Mouse (Mus musculus) adrenal gland, postnatal 25 days (tissue): ENCODE results near the gene Ttll6. TPM values are rescaled to one million over a fixed set of nuclear protein-coding genes. Genes with fewer than 3 reads are reported as not detected.

Experiments
- DNase-seq: peaks from one replicate; pipeline ENCODE4 v3.0.0; 2021; ENCODE audit warnings: mixed read lengths
- total RNA-seq: library from RNA; stranded (reverse); gene quantifications from 2 replicates; pipeline ENCODE4 v1.2.3, GENCODE M21; 2021

The Ttll6 gene
- total RNA-seq, 1 experiment from 2014 or later: not detected

DNA sequence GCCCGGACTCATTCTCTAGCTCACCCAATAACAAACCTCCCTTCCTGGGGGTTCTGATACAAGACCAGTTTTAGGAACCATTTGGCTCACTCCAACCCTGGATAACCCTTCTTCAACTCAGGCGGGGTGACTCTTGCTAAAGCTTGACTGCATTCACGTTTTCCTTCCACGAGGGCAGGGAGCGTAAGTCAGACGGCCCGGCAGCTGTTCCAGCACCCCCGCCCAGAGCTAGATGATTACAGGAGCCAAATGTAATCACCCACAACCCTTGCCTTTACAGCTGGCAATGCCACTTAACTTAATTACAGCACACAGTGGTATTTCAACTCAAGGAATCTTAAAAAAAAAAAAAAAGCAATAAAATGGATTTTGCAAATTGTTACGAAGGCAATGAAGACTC lies 34.5 kb downstream of the Ttll6 start:
- DNase-seq: no peak

DNA sequence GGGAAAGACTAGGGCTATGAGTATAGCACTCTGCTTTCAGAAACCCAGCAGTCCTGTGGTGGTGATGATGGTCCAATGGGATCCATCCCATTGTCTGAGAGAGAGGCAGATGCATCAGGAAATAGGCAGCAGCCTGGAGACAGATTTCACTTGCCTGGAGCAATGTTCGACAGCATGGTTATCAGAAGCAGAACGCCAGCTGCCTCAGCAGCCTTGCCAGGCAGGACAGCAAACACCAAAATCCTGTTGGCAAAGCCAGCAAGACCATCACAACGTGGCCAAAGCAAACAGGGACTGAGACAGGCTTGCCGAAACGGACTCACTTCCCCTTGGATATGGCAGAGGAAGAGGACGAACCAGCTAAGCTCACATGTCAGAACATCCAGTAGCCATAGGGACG lies 35.4 kb downstream of the Ttll6 start:
- no peak for DNase-seq

DNA sequence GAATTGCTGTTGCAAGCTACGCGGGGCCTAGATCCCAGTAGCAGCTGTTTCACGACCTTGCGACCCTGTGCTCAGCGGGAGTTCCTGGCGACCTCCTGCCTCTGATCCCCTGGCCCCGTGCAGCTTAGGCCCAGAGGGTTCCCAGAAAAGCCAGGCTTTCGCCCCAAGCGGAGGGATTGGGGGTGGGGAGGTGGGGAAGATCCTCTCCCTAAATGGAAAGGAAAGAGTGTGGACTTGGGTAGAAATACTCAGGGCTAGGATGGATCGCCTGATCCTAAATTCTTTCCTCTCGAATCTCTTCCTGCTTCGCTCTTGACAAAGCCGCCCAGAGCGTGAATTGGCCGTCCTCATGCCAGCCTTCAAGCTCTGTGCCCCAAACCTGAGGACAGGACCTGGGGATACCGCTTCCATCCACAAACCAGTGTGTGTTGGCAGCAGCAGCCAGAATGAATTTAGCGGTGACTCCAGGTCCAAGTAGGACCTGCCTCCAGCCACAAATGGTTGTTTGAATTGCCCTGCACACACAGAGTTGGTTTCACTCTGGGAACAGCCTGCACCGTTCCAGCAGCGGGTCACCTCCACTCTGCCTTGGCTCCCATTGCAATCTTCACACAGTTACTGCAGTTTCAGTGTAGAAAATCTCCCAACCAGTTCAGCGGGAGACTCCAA lies 37.3 kb downstream of the Ttll6 start:
- DNase-seq: no peak

DNA sequence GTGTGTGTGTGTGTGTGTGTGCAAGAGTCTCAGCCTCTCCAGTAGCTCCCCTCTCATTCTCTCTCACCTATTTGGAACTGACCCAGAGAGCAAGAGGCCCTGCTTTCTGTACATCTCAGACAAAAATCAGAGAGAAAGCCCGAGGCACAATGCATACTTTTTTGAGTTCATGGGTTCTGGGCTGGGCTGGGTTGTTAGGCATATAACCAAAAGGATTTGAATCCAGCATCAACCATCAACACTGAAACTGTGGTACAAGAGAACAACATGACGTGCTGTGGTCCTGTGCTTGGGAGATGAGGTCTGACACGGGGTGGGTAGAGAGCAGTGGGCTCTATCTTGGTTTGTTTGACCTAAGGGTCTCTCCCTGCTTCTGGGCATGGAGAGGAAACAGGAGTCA lies 38.0 kb downstream of the Ttll6 start:
- DNase-seq: no peak

DNA sequence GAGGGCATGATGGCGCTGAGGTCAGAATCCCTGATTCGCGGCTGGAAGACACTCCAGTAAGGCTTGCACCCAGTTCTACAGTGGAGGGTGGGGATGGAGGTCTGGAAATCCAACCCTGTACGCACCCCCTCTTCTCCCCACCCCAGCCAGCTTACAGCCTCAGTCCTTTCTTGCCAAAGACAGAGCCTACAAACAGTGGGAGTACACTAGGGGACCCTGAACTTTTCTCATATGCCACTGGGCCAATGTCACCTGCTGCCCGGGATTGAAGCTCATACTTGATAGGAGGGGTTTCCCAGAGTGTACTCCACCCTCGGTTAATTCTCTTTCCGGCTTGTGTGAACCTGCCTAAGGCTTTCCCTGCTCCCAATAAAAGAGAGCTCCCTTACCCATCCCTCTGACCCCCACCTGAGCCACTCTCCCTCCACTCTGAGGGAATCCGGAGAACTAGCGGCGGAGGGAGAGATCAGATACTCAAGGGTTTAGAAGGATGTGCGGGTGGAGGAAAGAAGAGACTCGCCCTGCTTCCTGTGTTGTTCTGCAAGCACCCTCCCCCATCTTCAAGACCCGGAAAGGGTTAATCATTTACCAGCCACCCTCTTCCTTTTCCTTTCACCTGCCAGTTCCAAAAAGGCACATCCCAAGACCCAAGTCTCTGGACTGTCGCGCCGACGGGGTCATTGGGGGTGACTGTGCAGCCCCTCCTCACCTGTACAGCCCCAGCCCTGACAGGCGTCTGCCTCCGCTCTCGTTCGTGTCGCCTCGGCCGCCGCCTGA lies 39.1 kb downstream of the Ttll6 start:
- no peak for DNase-seq

DNA sequence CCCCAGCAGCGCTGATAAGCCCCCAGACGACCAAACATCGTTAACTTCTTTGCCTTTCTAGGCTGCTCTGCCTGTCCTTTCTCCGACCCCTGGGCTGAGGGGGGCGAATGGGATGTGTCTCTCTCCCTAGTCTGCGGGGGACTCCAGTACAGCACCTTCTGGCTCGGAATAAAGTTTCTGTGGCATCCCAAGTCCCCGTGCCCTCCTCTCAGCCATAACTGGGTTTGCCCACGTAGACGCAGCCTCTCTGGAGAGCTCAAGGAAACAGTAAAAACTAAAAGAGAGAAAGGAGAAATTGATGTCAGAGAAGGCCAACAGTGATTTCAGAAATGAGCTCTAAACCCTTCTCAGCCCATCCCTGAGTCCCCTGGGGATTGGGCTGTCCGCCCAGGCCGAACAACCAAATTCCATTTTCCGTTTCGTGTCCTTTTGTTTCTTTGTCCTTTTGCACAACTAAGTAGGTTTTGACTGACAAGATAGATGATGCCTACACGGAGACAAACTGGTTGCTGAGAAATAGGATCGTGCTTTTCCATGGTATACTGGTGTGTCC lies 39.8 kb downstream of the Ttll6 start:
- DNase-seq: no peak

DNA sequence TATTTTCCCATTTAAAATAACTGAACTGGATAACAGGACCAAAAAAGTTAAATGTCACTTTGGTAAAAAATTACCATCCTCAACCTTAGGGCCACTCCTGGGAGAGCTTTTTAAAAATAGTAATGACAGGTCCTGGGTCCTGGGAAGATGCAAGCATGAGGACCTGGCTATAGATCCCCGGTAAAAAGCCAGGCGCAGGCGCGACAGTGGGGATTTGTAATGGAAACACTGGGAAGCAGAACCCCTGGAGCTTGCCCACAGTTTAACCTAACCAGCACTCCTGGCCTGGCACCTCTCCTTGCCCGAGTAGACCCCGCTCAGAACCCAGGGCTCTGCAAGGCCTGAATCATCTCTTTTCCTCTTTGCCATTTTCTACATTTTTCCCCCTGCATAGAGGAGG lies 41.3 kb downstream of the Ttll6 start:
- no peak for DNase-seq

DNA sequence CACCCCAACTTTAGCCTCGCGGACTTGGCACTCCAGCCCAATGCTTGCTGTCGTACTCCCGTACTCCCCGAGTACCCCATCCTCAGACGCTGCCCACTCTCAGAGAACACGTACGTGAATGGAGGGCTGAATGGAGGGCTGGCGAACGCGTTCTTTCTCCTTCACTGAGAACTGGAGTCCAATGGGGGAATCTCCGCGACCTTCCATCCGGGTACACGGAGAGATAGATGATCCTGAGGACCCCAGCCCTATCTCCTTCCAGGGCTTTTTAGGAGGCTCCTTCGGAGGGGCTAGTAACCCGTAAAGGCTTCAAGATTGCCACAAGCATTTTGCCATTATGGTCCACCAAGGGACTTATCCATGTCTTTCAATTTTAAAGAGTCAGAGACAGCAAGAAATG lies 41.9 kb downstream of the Ttll6 start:
- no peak for DNase-seq

DNA sequence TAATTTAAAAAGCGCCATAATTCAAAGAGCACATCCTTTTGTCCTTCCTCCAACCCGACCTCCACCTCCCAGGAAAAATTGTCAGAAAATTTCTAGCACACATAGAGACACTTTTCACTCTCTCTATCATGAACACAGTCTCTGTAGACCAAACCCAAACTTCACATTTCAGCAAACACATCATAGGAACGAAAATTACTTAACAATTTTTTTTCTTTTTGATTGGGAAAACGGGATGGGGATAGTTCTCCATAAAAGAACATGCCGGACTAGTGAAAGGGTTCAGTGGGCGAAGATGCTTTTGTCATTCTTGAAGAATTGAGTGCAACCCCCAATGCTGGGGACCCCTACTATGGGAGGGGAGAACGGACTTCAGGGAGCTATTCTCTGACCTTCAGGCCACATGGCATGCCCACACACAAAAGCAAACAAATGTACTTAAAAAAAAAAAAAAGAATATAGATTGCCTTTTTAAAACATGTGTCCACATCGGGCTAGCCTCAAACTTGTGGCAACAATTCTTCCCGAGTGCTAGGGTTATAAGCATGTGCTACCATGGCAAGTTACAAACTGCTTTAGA lies 42.5 kb downstream of the Ttll6 start:
- DNase-seq: no peak

DNA sequence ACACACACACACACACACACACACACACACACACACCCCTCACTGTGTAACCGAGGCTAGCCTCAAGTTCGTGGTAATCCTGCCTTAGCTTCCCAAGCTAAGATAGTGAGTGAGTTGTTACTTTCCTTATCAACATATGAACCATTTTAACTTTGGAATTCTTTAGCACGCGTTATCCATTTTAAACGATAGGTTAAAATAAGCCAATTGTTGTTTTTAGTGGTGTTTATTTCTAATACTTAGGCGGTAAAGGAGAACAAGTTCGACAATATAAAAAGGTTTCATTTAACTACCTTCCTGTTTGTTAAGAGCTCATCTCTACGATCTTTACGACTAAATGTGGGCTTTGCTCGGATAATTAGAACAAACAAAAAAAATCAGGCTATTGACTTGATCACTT lies 43.3 kb downstream of the Ttll6 start:
- no peak for DNase-seq

DNA sequence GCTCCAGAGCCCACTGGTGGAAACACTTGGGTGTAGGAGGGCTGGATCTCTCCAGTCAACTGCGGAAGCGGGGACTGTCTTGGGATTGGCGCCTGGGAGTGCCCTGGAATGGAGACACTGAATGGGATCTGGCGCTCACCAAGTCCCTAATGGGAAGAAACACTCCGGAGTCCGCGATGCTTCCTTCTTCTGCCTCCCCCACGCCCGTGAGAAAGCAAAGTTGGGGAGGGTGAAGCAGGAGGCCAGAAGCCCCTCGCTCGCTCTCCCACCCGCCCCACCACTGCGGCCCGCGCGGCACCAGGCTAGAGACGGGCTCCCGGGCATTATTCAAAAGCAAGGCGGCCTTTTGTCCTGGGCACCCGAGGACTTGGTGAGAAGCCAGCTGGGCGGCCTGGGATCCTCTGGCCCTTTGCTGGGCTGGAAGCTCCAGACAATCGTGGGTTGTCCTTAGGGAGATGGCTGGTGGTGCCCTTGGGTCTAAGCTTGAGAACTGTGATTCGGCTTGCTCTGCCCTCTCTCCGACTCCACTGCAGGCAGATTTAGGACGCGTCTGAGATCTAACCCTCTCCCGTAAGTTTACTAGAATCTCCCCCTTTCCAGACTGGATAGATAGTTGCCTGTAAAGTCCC lies 44.1 kb downstream of the Ttll6 start:
- no peak for DNase-seq

DNA sequence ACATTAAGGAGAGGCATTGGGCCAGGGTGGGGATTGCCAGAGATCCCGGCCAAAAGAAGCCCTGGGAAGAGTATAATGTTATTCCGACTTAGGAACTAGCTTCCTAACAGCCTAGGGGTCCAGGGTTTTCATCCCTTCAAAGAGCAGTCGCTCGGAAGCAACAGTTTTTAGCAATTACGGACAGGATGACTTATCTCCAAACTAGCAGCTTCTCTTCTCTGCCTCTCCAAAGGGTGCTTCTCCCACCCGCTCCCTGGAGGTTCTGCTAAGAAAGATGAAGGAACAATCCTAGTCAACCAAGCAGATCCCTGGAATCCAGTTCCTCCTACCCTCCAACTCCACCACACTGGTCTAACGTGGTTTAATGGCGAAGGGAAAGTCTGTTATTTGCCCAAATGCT lies 44.8 kb downstream of the Ttll6 start:
- DNase-seq: no peak

DNA sequence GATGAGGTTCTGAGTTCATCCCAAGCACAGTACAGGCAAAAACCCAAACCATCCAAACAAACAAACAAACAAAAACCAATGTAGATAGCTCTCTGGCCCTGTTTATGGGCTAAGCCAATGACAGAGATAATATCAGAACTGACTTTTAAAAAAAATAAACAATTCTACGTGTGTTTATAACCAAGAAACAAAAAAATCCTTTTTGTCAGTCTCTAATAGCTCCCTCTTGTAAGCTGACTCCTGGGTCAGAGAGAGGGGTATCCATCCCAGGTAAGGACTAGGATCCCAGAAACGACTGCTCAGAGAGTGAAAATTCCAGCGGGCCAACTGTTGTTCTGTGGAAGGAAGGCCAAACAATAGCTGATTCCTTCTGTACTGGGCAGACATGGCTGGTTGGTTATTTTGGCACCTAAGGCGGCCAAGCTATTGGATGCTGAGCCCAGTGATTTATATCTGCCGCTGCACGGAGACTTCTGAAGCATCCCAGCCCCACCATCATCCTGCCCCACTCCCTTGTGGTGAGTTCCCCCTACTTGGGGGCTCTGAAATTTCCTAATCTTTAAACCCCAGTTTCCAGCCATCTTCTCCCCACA lies 45.4 kb downstream of the Ttll6 start:
- no peak for DNase-seq

DNA sequence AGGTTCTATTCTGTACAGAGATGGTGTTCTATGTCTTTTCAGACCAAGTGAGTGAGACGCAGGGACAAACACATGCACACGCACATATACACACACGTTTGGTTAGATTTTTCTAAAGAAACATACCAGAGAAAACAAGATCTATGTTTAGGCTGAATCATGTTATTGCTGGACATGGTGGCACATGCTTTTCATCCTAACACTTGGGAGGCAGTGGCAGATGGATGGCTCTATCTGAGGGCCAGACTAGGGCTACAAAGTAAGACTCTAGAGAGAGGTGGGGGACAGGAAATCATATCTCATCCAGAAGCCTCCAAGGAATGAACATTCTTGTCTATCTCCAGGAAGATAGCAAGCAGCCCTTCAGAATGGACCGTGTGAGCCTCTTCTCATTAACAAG lies 47.5 kb downstream of the Ttll6 start:
- no peak for DNase-seq

DNA sequence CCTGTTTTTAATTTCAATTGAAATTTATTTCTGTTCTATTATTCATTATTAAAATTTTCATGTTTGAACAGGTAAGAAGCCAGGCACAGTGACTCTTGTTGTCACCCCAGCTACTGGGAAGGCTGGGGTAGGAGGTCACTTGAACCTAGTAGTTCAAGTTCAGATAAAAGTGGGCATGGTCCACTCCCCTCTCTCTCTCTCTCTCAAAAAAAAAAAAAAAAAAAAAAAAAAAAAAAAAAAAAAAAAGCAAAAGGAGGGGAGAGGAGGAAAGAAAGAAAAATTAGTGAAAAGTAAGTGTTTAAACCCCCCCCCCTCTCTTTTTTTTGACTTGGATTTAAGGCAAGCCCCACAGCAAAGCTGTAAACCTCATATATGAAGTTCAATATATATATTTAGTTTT lies 50.6 kb downstream of the Ttll6 start:
- DNase-seq: no peak

DNA sequence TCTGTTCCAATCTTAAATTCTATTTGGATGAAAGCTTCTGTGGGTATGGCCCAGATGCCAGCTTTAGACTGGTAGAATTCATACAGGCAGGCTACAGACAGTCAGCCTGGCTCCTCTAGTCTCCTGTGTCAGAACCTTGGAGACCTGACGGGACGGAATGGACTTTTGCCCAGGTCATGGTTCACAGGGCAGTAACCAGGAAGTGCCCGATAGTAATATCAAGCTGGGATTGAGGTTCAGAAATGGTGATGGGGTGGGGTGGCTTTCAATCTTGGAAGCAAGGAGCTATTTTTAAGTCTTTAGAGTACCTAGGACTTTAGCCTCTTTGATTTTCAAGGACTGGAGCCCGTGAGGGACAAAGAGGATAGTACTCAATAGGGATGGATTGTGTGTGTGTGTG lies 53.7 kb downstream of the Ttll6 start:
- DNase-seq: no peak

DNA sequence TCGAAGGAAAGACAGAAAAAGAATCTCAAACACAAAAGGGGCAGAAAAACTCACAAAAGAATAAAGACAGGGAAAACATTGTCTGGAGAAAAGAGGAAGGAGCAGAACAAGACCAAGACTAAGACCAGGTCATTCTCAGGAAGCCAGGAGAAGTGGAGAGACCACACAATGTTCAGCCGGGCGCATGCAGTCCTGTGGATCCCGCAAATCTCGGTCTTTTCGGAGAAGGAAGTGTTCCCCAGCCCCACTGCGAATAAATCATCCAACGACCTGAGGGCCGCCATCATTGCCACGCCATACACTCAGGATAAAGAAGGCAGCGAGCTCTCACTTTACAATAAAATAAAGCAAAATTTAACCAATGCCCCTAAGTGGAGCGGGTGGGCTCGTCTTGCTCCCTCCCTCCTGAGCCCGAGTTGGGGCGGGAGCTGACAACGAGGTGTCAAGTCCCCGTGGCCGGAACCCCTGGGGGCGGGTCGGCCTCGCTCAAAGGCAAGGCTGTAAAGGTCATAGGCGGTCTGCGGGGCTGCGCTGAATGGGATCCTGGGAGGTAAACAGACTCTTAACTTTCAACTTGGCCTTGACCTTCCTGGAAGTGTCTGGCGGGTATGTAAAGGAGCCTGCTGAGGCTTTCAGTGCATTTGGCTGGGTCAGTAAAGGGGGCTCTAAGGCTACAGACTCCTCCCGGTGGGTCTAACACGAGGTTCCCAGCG lies 56.4 kb downstream of the Ttll6 start:
- DNase-seq: no peak

DNA sequence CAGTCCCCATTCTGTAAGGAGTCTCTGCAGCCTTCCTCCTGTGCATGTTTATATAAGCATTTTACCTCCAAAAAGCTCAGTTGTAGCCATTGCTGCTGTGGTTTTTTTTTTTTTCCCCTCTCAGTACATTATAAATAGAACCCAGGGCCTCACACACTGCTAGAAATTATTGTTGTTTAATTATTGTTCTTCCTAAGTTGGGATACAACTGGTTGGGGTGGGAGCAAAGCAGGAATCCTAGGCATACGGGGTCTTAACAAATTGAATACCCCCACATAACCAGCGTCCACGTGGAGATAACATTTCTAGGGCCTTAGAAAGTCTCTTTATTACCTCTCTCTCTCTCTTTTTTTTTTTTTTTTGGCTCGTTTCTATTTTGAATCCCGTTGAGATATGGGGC lies 57.5 kb downstream of the Ttll6 start:
- no peak for DNase-seq

DNA sequence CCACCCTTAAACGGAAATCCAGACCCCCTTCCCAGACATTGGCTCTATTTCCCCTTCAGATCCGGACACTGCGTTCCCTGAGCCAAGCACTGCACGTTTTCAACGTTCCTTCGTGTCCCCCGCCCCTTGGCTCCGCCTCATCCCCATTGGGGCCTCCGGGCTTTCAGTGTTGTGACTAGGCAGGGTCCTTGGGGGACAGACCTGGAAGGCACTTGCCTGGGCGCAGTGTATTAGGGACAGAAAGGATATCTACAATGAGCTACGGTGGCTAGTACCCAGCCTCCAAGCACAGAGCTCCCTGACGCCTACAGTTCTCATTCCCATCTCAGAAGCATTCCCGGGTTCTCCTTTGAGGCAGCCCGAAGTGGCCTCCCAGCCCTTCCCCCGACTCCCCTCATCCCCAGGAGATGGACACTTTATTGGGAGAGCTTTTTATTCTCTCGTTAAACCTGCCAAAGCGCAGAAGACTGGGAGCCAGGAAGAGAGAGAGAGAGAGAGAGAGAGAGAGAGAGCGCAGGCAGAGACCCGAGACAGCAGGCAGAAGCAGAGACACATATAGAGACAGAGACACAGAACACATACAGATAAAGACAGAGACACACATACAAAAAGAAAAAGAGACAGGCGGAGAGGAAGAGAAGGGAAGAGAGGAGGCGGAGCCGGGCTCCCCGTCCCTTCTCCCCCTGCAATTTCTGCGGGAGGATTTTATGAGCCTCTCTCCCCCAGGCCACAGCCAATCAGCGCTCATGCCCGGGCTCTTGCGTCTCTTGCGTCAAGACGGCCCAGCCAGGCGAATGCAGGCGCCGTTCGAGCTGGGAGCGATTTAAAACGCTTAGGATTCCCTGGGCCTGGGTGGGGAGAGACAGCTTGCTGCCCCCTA lies 60.2 kb downstream of the Ttll6 start, which contains the start of gene Hoxb13:
Gene Hoxb13, plus strand, starts transcription at position 796 of the 880 bp plus-strand sequence.
- peak; percentile 51 for DNase-seq

DNA sequence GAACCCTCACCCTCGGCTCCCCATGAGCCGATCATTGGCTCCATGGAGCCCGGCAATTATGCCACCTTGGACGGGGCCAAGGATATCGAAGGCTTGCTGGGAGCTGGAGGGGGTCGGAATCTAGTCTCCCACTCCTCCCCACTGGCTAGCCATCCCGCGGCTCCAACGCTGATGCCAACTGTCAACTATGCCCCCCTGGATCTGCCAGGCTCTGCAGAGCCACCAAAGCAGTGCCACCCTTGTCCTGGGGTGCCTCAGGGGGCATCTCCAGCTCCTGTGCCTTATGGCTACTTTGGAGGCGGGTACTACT lies 60.8 kb downstream of the Ttll6 start:
- DNase-seq: no peak
